Mouse (Mus musculus): ENCODE measurements around the gene Gm49388. TPM values are rescaled to one million over a fixed set of nuclear protein-coding genes. Genes with fewer than 3 reads are reported as not detected.

Gene Gm49388
- total and polyA plus RNA-seq, 2 experiments from 2014 or later: 0.05 TPM; not detected in 1

DNA sequence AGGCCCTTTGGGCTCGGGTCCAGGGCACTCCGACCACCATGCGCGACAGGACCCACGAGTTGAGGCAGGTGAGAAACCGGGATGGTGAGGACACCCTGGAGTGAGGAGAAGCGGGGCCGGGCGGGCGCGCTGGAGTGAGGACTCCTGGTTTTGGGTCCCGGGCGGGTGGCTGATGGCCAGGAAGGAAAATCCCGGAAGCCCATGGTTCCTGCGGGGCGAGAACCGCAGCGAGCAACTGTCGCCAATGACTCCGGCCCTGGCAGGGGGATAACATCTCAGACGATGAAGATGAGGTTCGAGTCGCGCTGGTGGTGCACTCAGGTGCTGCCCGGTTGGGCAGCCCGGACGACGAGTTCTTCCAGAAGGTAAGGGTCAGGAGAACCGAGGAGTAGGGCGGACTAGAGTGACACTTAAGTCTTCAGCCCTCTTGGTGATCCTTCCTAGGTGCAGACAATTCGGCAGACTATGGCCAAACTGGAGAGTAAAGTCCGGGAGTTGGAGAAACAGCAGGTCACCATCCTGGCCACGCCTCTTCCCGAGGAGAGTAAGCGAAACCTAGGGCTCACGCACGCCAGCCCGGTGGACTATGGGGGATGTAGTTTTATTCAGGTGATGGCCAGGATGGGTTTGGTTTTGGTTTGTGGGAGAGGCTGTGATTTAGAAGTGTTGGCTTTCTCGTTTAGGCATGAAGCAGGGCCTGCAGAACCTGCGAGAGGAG lies 56.8 kb downstream of the Gm49388 start:
- peak overlapping the region; percentile 68 for H3K9ac ChIP-seq (replicated peaks; ENCODE audit: low read length)
- peak; percentile 28; the same call in 1 of the 2 replicates for ATAC-seq
- H3K4me1 ChIP-seq (ENCODE audit: insufficient read depth, low read length): no peaks in the 10 kb centered on the region
- H3K27ac ChIP-seq: peak overlapping the region; percentile 95
- peak; percentile 86 for DNase-seq (ENCODE audit: low spot score)
- peak overlapping the region; percentile 96 for H3K4me2 ChIP-seq (ENCODE audit: low read depth, low read length)
- no peaks in the 10 kb centered on the region for H3K27me3 ChIP-seq (ENCODE audit: insufficient read depth, low read length)
- peak overlapping the region; percentile 81 for H3K4me3 ChIP-seq (ENCODE audit: low read length)
- no peaks in the 10 kb centered on the region for H3K9me3 ChIP-seq (ENCODE audit: low read length)
- no peak for TF ChIP-seq CTCF (IDR thresholded peaks at IDR 0.05; ENCODE audit: low read depth)
- H3K36me3 ChIP-seq (ENCODE audit: insufficient read depth, low read length): peaks cover 13% of the 10 kb centered on the region; the same call in 1 of the 2 replicates
- under 1% methylated on average over 40 of the region's 40 CpGs for WGBS

- Histone ChIP-seq H3K27me3 (ENCODE audit: insufficient read depth, low read length) (no peaks in the 10 kb centered on the region), H3K36me3 (ENCODE audit: insufficient read depth, low read length) (peaks cover 11% of the 10 kb centered on the region; the same call in 1 of the 2 replicates), H3K9ac (replicated peaks; ENCODE audit: low read length) (no peak overlapping the region), H3K27ac (no peak overlapping the region), H3K4me3 (ENCODE audit: low read length) (no peak overlapping the region), H3K4me2 (ENCODE audit: low read depth, low read length) (no peak overlapping the region), H3K4me1 (ENCODE audit: insufficient read depth, low read length) (no peaks in the 10 kb centered on the region), H3K9me3 (ENCODE audit: low read length) (no peaks in the 10 kb centered on the region)
- WGBS: 74% methylated on average over 6 of the region's 6 CpGs
- ATAC-seq (no peak), DNase-seq (ENCODE audit: low spot score) (no peak)
- TF ChIP-seq CTCF (IDR thresholded peaks at IDR 0.05; ENCODE audit: low read depth): no peak
Observed at GRCm38 (mm10) chr7:127849973-127850875, 64.8 kb downstream of the Gm49388 start.

DNA sequence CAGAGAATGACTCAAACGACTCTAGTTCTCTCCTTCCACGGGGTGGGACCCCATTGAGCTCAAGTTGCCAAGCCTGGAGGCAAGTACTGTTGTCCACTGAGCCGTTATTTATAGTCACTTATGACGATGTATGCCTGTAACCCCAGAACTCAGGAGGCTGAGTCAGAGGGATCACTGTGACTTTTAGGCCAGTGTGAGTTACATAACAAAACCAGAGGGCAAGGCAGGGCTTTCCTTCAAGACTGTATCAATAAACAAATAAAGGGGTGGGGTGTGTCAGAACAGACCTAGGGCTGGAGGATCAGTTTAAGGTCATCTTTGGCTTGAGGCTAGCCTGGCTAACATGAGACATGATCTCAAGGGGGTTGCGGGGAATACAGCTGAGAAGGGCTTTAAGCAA lies 65.5 kb downstream of the Gm49388 start:
- no peak overlapping the region for H3K4me2 ChIP-seq (ENCODE audit: low read depth, low read length)
- DNase-seq (ENCODE audit: low spot score) (no peak), ATAC-seq (no peak)
- no peaks in the 10 kb centered on the region for H3K4me1 ChIP-seq (ENCODE audit: insufficient read depth, low read length)
- no peaks in the 10 kb centered on the region for H3K9me3 ChIP-seq (ENCODE audit: low read length)
- no peak overlapping the region for H3K27ac ChIP-seq
- no peaks in the 10 kb centered on the region for H3K27me3 ChIP-seq (ENCODE audit: insufficient read depth, low read length)
- H3K36me3 ChIP-seq (ENCODE audit: insufficient read depth, low read length): peaks cover 11% of the 10 kb centered on the region; the same call in 1 of the 2 replicates
- WGBS: 75% methylated on average over 5 of the region's 5 CpGs
- H3K4me3 ChIP-seq (ENCODE audit: low read length): no peak overlapping the region
- no peak overlapping the region for H3K9ac ChIP-seq (replicated peaks; ENCODE audit: low read length)
- TF ChIP-seq CTCF (IDR thresholded peaks at IDR 0.05; ENCODE audit: low read depth): no peak

Other genes with a start within 250 kb of the Gm49388 start
- gene Tmem265, start 224.2 kb upstream of the Gm49388 start, total RNA-seq (2014; rRNA removed): 5.7 and 20.5 TPM in 2 replicates
- 7.1 and 9.2 TPM in 2 replicates for gene Tmem265, start 224.2 kb upstream of the Gm49388 start, polyA plus RNA-seq (2015; fragmentation: Nextera tagmentation; extraction: Ambion mirVana)
- 63.1 and 71.4 TPM in 2 replicates for gene Phkg2, start 212.3 kb upstream of the Gm49388 start, total RNA-seq (2014; rRNA removed)
- 58.2 and 65.0 TPM in 2 replicates for gene Phkg2, start 212.3 kb upstream of the Gm49388 start, polyA plus RNA-seq (2015; fragmentation: Nextera tagmentation; extraction: Ambion mirVana)
- gene Ccdc189, start 197.0 kb upstream of the Gm49388 start, total RNA-seq (2014; rRNA removed): 9.0 and 10.9 TPM in 2 replicates
- gene Ccdc189, start 197.0 kb upstream of the Gm49388 start, polyA plus RNA-seq (2015; fragmentation: Nextera tagmentation; extraction: Ambion mirVana): 9.2 and 11.2 TPM in 2 replicates
- gene Rnf40, start 196.8 kb upstream of the Gm49388 start, total RNA-seq (2014; rRNA removed): 33.6 and 34.6 TPM in 2 replicates
- 35.6 and 36.2 TPM in 2 replicates for gene Rnf40, start 196.8 kb upstream of the Gm49388 start, polyA plus RNA-seq (2015; fragmentation: Nextera tagmentation; extraction: Ambion mirVana)
- 36.2 and 40.0 TPM in 2 replicates for gene Zfp629, start 169.8 kb upstream of the Gm49388 start, total RNA-seq (2014; rRNA removed)
- gene Zfp629, start 169.8 kb upstream of the Gm49388 start, polyA plus RNA-seq (2015; fragmentation: Nextera tagmentation; extraction: Ambion mirVana): 12.1 and 12.3 TPM in 2 replicates
- 86.8 and 105 TPM in 2 replicates for gene Bcl7c, start 76.7 kb upstream of the Gm49388 start, total RNA-seq (2014; rRNA removed)
- 48.8 and 50.9 TPM in 2 replicates for gene Bcl7c, start 76.7 kb upstream of the Gm49388 start, polyA plus RNA-seq (2015; fragmentation: Nextera tagmentation; extraction: Ambion mirVana)
- 9.0 and 10.7 TPM in 2 replicates for gene Ctf1, start 72.9 kb upstream of the Gm49388 start, total RNA-seq (2014; rRNA removed)
- gene Ctf1, start 72.9 kb upstream of the Gm49388 start, polyA plus RNA-seq (2015; fragmentation: Nextera tagmentation; extraction: Ambion mirVana): 3.8 and 4.0 TPM in 2 replicates
- not detected in 2 replicates for gene Ctf2, start 53.4 kb upstream of the Gm49388 start, total RNA-seq (2014; rRNA removed)
- gene Ctf2, start 53.4 kb upstream of the Gm49388 start, polyA plus RNA-seq (2015; fragmentation: Nextera tagmentation; extraction: Ambion mirVana): 0.13 TPM in 1 of 2 replicates, not detected in the other
- gene Fbxl19, start 41.1 kb upstream of the Gm49388 start, total RNA-seq (2014; rRNA removed): 191 and 192 TPM in 2 replicates
- gene Fbxl19, start 41.1 kb upstream of the Gm49388 start, polyA plus RNA-seq (2015; fragmentation: Nextera tagmentation; extraction: Ambion mirVana): 6.8 and 7.0 TPM in 2 replicates
- 20.0 and 35.8 TPM in 2 replicates for gene Orai3, start 15.8 kb upstream of the Gm49388 start, total RNA-seq (2014; rRNA removed)
- gene Orai3, start 15.8 kb upstream of the Gm49388 start, polyA plus RNA-seq (2015; fragmentation: Nextera tagmentation; extraction: Ambion mirVana): 10.8 and 11.3 TPM in 2 replicates
- gene Setd1a, start 8.9 kb upstream of the Gm49388 start, total RNA-seq (2014; rRNA removed): 17.8 and 18.2 TPM in 2 replicates
- gene Setd1a, start 8.9 kb upstream of the Gm49388 start, polyA plus RNA-seq (2015; fragmentation: Nextera tagmentation; extraction: Ambion mirVana): 10.5 and 16.0 TPM in 2 replicates
- gene Hsd3b7, start 15.0 kb downstream of the Gm49388 start, total RNA-seq (2014; rRNA removed): 11.0 and 12.1 TPM in 2 replicates
- gene Hsd3b7, start 15.0 kb downstream of the Gm49388 start, polyA plus RNA-seq (2015; fragmentation: Nextera tagmentation; extraction: Ambion mirVana): 10.3 and 11.3 TPM in 2 replicates
- gene Stx4a, start 38.7 kb downstream of the Gm49388 start, total RNA-seq (2014; rRNA removed): 4.0 and 9.6 TPM in 2 replicates
- 28.4 and 31.8 TPM in 2 replicates for gene Stx4a, start 38.7 kb downstream of the Gm49388 start, polyA plus RNA-seq (2015; fragmentation: Nextera tagmentation; extraction: Ambion mirVana)
- 69.7 and 72.7 TPM in 2 replicates for gene Stx1b, start 38.9 kb downstream of the Gm49388 start, total RNA-seq (2014; rRNA removed)
- 66.6 and 76.3 TPM in 2 replicates for gene Stx1b, start 38.9 kb downstream of the Gm49388 start, polyA plus RNA-seq (2015; fragmentation: Nextera tagmentation; extraction: Ambion mirVana)
- gene Zfp646, start 90.6 kb downstream of the Gm49388 start, total RNA-seq (2014; rRNA removed): 34.6 and 35.0 TPM in 2 replicates
- 3.4 and 4.4 TPM in 2 replicates for gene Zfp646, start 90.6 kb downstream of the Gm49388 start, polyA plus RNA-seq (2015; fragmentation: Nextera tagmentation; extraction: Ambion mirVana)
- 25.8 and 26.2 TPM in 2 replicates for gene Zfp668, start 91.2 kb downstream of the Gm49388 start, total RNA-seq (2014; rRNA removed)
- 21.8 and 22.4 TPM in 2 replicates for gene Zfp668, start 91.2 kb downstream of the Gm49388 start, polyA plus RNA-seq (2015; fragmentation: Nextera tagmentation; extraction: Ambion mirVana)
- 0.72 and 1.8 TPM in 2 replicates for gene Prss53, start 105.4 kb downstream of the Gm49388 start, total RNA-seq (2014; rRNA removed)
- 1.0 and 1.3 TPM in 2 replicates for gene Prss53, start 105.4 kb downstream of the Gm49388 start, polyA plus RNA-seq (2015; fragmentation: Nextera tagmentation; extraction: Ambion mirVana)
- gene Gm21974, start 109.8 kb downstream of the Gm49388 start, total RNA-seq (2014; rRNA removed): not detected in 2 replicates
- gene Gm21974, start 109.8 kb downstream of the Gm49388 start, polyA plus RNA-seq (2015; fragmentation: Nextera tagmentation; extraction: Ambion mirVana): not detected in 2 replicates
- gene Vkorc1, start 110.0 kb downstream of the Gm49388 start, total RNA-seq (2014; rRNA removed): 37.2 and 43.0 TPM in 2 replicates
- 72.6 and 79.8 TPM in 2 replicates for gene Vkorc1, start 110.0 kb downstream of the Gm49388 start, polyA plus RNA-seq (2015; fragmentation: Nextera tagmentation; extraction: Ambion mirVana)
- 44.3 and 55.0 TPM in 2 replicates for gene Bckdk, start 118.5 kb downstream of the Gm49388 start, total RNA-seq (2014; rRNA removed)
- gene Bckdk, start 118.5 kb downstream of the Gm49388 start, polyA plus RNA-seq (2015; fragmentation: Nextera tagmentation; extraction: Ambion mirVana): 61.5 and 63.5 TPM in 2 replicates
- 24.9 and 33.5 TPM in 2 replicates for gene Kat8, start 126.9 kb downstream of the Gm49388 start, total RNA-seq (2014; rRNA removed)
- 30.1 and 33.9 TPM in 2 replicates for gene Kat8, start 126.9 kb downstream of the Gm49388 start, polyA plus RNA-seq (2015; fragmentation: Nextera tagmentation; extraction: Ambion mirVana)
- 0.26 and 0.32 TPM in 2 replicates for gene Prss8, start 144.5 kb downstream of the Gm49388 start, total RNA-seq (2014; rRNA removed)
- 0.35 and 0.44 TPM in 2 replicates for gene Prss8, start 144.5 kb downstream of the Gm49388 start, polyA plus RNA-seq (2015; fragmentation: Nextera tagmentation; extraction: Ambion mirVana)
- gene Prss36, start 161.1 kb downstream of the Gm49388 start, total RNA-seq (2014; rRNA removed): 17.0 and 19.9 TPM in 2 replicates
- gene Prss36, start 161.1 kb downstream of the Gm49388 start, polyA plus RNA-seq (2015; fragmentation: Nextera tagmentation; extraction: Ambion mirVana): 16.5 and 17.3 TPM in 2 replicates
- 34.4 and 45.0 TPM in 2 replicates for gene Fus, start 181.8 kb downstream of the Gm49388 start, total RNA-seq (2014; rRNA removed)
- gene Fus, start 181.8 kb downstream of the Gm49388 start, polyA plus RNA-seq (2015; fragmentation: Nextera tagmentation; extraction: Ambion mirVana): 281 and 299 TPM in 2 replicates
- gene Pycard, start 208.3 kb downstream of the Gm49388 start, total RNA-seq (2014; rRNA removed): 12.1 and 12.7 TPM in 2 replicates
- gene Pycard, start 208.3 kb downstream of the Gm49388 start, polyA plus RNA-seq (2015; fragmentation: Nextera tagmentation; extraction: Ambion mirVana): 9.3 and 10.7 TPM in 2 replicates
- gene Trim72, start 218.3 kb downstream of the Gm49388 start, total RNA-seq (2014; rRNA removed): 0.37 and 1.4 TPM in 2 replicates
- gene Trim72, start 218.3 kb downstream of the Gm49388 start, polyA plus RNA-seq (2015; fragmentation: Nextera tagmentation; extraction: Ambion mirVana): not detected in 2 replicates

All from hindbrain, postnatal 0 days (tissue).